Mouse (Mus musculus) intestine, postnatal 0 days (tissue): Measurements from ENCODE around the gene Ranbp10. TPM values are rescaled to one million over a fixed set of nuclear protein-coding genes. Genes with fewer than 3 reads are reported as not detected.

Experiments
- ATAC-seq: fragments of 200-750 bp; cut with Nextera tagmentation; 2 replicates; pipeline ENCODE4 v1.8.0; 2017; ENCODE audit warnings: mild to moderate bottlenecking, moderate TSS enrichment, moderate library complexity
- H3K27ac ChIP-seq: fragments of 300-500 bp; sonication (generic); 2 replicates; pipeline ENCODE4 v1.5.1; 2014; ENCODE audit warnings: mild to moderate bottlenecking, low read depth, low read length, moderate library complexity
- H3K27me3 ChIP-seq: fragments of 300-500 bp; sonication (generic); replicated peaks from 2 replicates; pipeline ENCODE4 v1.6.1; 2014; ENCODE audit warnings: low read length, mixed read lengths; ENCODE audit not compliant: control insufficient read depth, insufficient read depth
- H3K36me3 ChIP-seq: fragments of 300-500 bp; sonication (generic); 2 replicates; pipeline ENCODE4 v1.6.1; 2014; ENCODE audit warnings: mild to moderate bottlenecking, moderate library complexity; ENCODE audit not compliant: control insufficient read depth, insufficient read depth
- H3K4me1 ChIP-seq: fragments of 300-500 bp; sonication (generic); replicated peaks from 2 replicates; pipeline ENCODE4 v1.6.1; 2014; ENCODE audit warnings: antibody characterized with exemption, low read length, mixed read lengths; ENCODE audit not compliant: control insufficient read depth, insufficient read depth
- H3K4me2 ChIP-seq: fragments of 300-500 bp; sonication (generic); replicated peaks from 2 replicates; pipeline ENCODE4 v1.6.1; 2014; ENCODE audit warnings: low read depth, mild to moderate bottlenecking, moderate library complexity
- H3K4me3 ChIP-seq: fragments of 300-500 bp; sonication (generic); 2 replicates; pipeline ENCODE4 v1.5.1; 2014; ENCODE audit warnings: low read depth, low read length
- H3K9ac ChIP-seq: fragments of 300-500 bp; sonication (generic); 2 replicates; pipeline ENCODE4 v1.6.1; 2014; ENCODE audit warnings: mild to moderate bottlenecking, low read depth, low read length
- H3K9me3 ChIP-seq: fragments of 300-500 bp; sonication (generic); 2 replicates; pipeline ENCODE4 v1.6.1; 2016; ENCODE audit warnings: mixed run types; ENCODE audit not compliant: control insufficient read depth
- CTCF ChIP-seq: sonication (generic); IDR thresholded peaks from 2 replicates; pipeline ENCODE4 v1.5.1; 2016; ENCODE audit warnings: low read depth, mild to moderate bottlenecking, control low read depth, antibody characterized with exemption, moderate library complexity
- WGBS: fragments of 180-500 bp; shearing (Covaris S2); extraction: QIAGEN DNeasy Blood & Tissue Kit; methylation state at CpG from one replicate; pipeline ENCODE4 v1.1.7; 2014; 5-methylcytosine and 5-hydroxymethylcytosine counted together
- polyA plus RNA-seq: library from polyadenylated mRNA; unstranded; fragments of >200 nt; fragmentation: Nextera tagmentation; extraction: Ambion mirVana; gene quantifications from 2 replicates; pipeline ENCODE4 v1.2.1, GENCODE M21; 2015

The Ranbp10 gene
- polyA plus RNA-seq, 1 experiment from 2014 or later, result 4.1 TPM

- Histone ChIP-seq H3K9me3 (no peaks in the 10 kb centered on the region), H3K4me2 (no peak overlapping the region), H3K4me1 (no peaks in the 10 kb centered on the region; the same call in 1 of the 2 replicates), H3K27ac (no peak overlapping the region), H3K27me3 (no peaks in the 10 kb centered on the region), H3K4me3 (no peak overlapping the region), H3K9ac (no peak overlapping the region), H3K36me3 (peaks cover 36% of the 10 kb centered on the region)
- 93% methylated on average over 3 of the region's 3 CpGs for WGBS
- TF ChIP-seq CTCF, result no peak
- no peak for ATAC-seq
Observed at GRCm38 (mm10) chr8:105819659-105820058, 7.5 kb downstream of the Ranbp10 start.

GRCm38 (mm10) chr8:105813241-105813640 is 13.9 kb downstream of the Ranbp10 start:
- WGBS, result 99% methylated on average over 6 of the region's 6 CpGs
- no peaks in the 10 kb centered on the region for H3K9me3 ChIP-seq
- no peaks in the 10 kb centered on the region for H3K27me3 ChIP-seq
- no peak overlapping the region for H3K4me2 ChIP-seq
- H3K9ac ChIP-seq, result no peak overlapping the region
- H3K36me3 ChIP-seq, result peaks cover under 1% of the 10 kb centered on the region; the same call in 1 of the 2 replicates
- TF ChIP-seq CTCF, result no peak
- ATAC-seq, result no peak
- H3K4me3 ChIP-seq, result no peak overlapping the region
- H3K4me1 ChIP-seq, result no peaks in the 10 kb centered on the region
- no peak overlapping the region for H3K27ac ChIP-seq

GRCm38 (mm10) chr8:105812511-105812910 is 14.6 kb downstream of the Ranbp10 start:
- H3K4me1 ChIP-seq, result no peaks in the 10 kb centered on the region
- no peak overlapping the region for H3K27ac ChIP-seq
- H3K27me3 ChIP-seq, result no peaks in the 10 kb centered on the region
- no peaks in the 10 kb centered on the region; the same call in 1 of the 2 replicates for H3K36me3 ChIP-seq
- TF ChIP-seq CTCF, result no peak
- no peak for ATAC-seq
- no peaks in the 10 kb centered on the region for H3K9me3 ChIP-seq
- H3K9ac ChIP-seq, result no peak overlapping the region
- 60% methylated on average over 5 of the region's 5 CpGs for WGBS
- H3K4me3 ChIP-seq, result no peak overlapping the region
- no peak overlapping the region for H3K4me2 ChIP-seq

GRCm38 (mm10) chr8:105811543-105811942 is 15.6 kb downstream of the Ranbp10 start:
- H3K9me3 ChIP-seq, result no peaks in the 10 kb centered on the region
- H3K4me2 ChIP-seq, result no peak overlapping the region
- H3K27ac ChIP-seq, result no peak overlapping the region
- WGBS, result 68% methylated on average over 3 of the region's 3 CpGs
- H3K9ac ChIP-seq, result no peak overlapping the region
- ATAC-seq, result no peak
- no peak overlapping the region for H3K4me3 ChIP-seq
- no peaks in the 10 kb centered on the region for H3K27me3 ChIP-seq
- H3K4me1 ChIP-seq, result no peaks in the 10 kb centered on the region
- no peaks in the 10 kb centered on the region; the same call in 1 of the 2 replicates for H3K36me3 ChIP-seq
- TF ChIP-seq CTCF, result no peak

- Histone ChIP-seq H3K36me3 (no peaks in the 10 kb centered on the region; the same call in 1 of the 2 replicates), H3K27ac (no peak overlapping the region), H3K4me3 (no peak overlapping the region), H3K9ac (no peak overlapping the region), H3K4me1 (no peaks in the 10 kb centered on the region), H3K27me3 (no peaks in the 10 kb centered on the region), H3K4me2 (no peak overlapping the region), H3K9me3 (no peaks in the 10 kb centered on the region)
- no peak for ATAC-seq
- 78% methylated on average over 10 of the region's 10 CpGs for WGBS
- no peak for TF ChIP-seq CTCF
Observed at GRCm38 (mm10) chr8:105811061-105811460, 16.1 kb downstream of the Ranbp10 start.

- H3K9me3 ChIP-seq, result no peaks in the 10 kb centered on the region
- WGBS, result 86% methylated on average over 6 of the region's 6 CpGs
- H3K4me3 ChIP-seq, result no peak overlapping the region
- no peak overlapping the region for H3K9ac ChIP-seq
- H3K27me3 ChIP-seq, result no peaks in the 10 kb centered on the region
- H3K4me2 ChIP-seq, result no peak overlapping the region
- H3K27ac ChIP-seq, result no peak overlapping the region; the same call in 1 of the 2 replicates
- no peak for TF ChIP-seq CTCF
- no peak for ATAC-seq
- H3K36me3 ChIP-seq, result no peaks in the 10 kb centered on the region; the same call in 1 of the 2 replicates
- no peaks in the 10 kb centered on the region for H3K4me1 ChIP-seq
Observed at GRCm38 (mm10) chr8:105810245-105810786, 16.8 kb downstream of the Ranbp10 start.
